Mouse (Mus musculus) left cerebral cortex, adult 2 months (tissue): ENCODE measurements at regions not wholly inside any gene's neighbourhood (a gene's known extent, or its start where the extent isn't known, plus 50 kb on each side); places are given as distances from the start of the nearest gene placed in this dataset.

Experiments
- DNase-seq, 2 experiments: peaks; one replicate each; pipeline ENCODE4 v3.0.0; 2021 to 2022; ENCODE audit warnings: low spot score in 2 of 2, mixed read lengths in 1 of 2; ENCODE audit errors: extremely low spot score in 1 of 2
- H3K27ac ChIP-seq: fragments of 200-600 bp; 2 replicates; pipeline ENCODE4 v1.8.1; 2022
- H3K4me3 ChIP-seq: fragments of 200-600 bp; 2 replicates; pipeline ENCODE4 v1.8.1; 2022
- CTCF ChIP-seq: fragments of 200-600 bp; IDR thresholded peaks from 2 replicates; pipeline ENCODE4 v1.8.1; 2022; ENCODE audit warnings: antibody characterized with exemption, mild to moderate bottlenecking, moderate library complexity
- intact Hi-C: fragments of 180-260 bp; cut with DNase I; formaldehyde crosslinking; loops from one replicate; pipeline ENCODE4 v1.15.1; 2025

GRCm38 (mm10) chr10:98651599-98651998, 262.6 kb upstream of the Atp2b1 start:
- intact Hi-C loops: no loop called here
- TF ChIP-seq CTCF: no peak
- no peak for DNase-seq
- no peak overlapping the region for H3K4me3 ChIP-seq
- H3K27ac ChIP-seq: no peak overlapping the region

GRCm38 (mm10) chr10:98652084-98652483, 262.1 kb upstream of the Atp2b1 start:
- TF ChIP-seq CTCF: no peak
- DNase-seq: no peak
- intact Hi-C loops: no loop called here
- Histone ChIP-seq H3K27ac (no peak overlapping the region), H3K4me3 (no peak overlapping the region)

- TF ChIP-seq CTCF: no peak
- intact Hi-C loops: no loop called here
- H3K4me3 ChIP-seq: no peak overlapping the region
- no peak overlapping the region for H3K27ac ChIP-seq
- no peak for DNase-seq
Measured at GRCm38 (mm10) chr10:98660747-98661146, 253.5 kb upstream of the Atp2b1 start.

- no peak overlapping the region for H3K4me3 ChIP-seq
- H3K27ac ChIP-seq: no peak overlapping the region
- DNase-seq: no peak
- no peak for TF ChIP-seq CTCF
- intact Hi-C loops: no loop called here
Measured at GRCm38 (mm10) chr10:98665936-98666505, 248.2 kb upstream of the Atp2b1 start.

- intact Hi-C loops: no loop called here
- Histone ChIP-seq H3K4me3 (no peak overlapping the region), H3K27ac (no peak overlapping the region)
- TF ChIP-seq CTCF: no peak
- no peak for DNase-seq
Measured at GRCm38 (mm10) chr10:98667728-98668127, 246.5 kb upstream of the Atp2b1 start.

GRCm38 (mm10) chr10:98674131-98674530, 240.1 kb upstream of the Atp2b1 start:
- H3K4me3 ChIP-seq: no peak overlapping the region
- TF ChIP-seq CTCF: no peak
- intact Hi-C loops: no loop called here
- no peak overlapping the region for H3K27ac ChIP-seq
- DNase-seq: no peak

- H3K27ac ChIP-seq: no peak overlapping the region
- no peak for TF ChIP-seq CTCF
- intact Hi-C loops: no loop called here
- H3K4me3 ChIP-seq: no peak overlapping the region
- DNase-seq: no peak
Measured at GRCm38 (mm10) chr10:98676907-98677306, 237.3 kb upstream of the Atp2b1 start.

GRCm38 (mm10) chr10:98678234-98678633, 236.0 kb upstream of the Atp2b1 start:
- intact Hi-C loops: no loop called here
- TF ChIP-seq CTCF: no peak
- H3K4me3 ChIP-seq: no peak overlapping the region
- no peak overlapping the region for H3K27ac ChIP-seq
- no peak for DNase-seq

GRCm38 (mm10) chr10:98682436-98682835, 231.8 kb upstream of the Atp2b1 start:
- intact Hi-C loops: no loop called here
- TF ChIP-seq CTCF: no peak
- no peak for DNase-seq
- Histone ChIP-seq H3K27ac (no peak overlapping the region), H3K4me3 (no peak overlapping the region)

- no peak overlapping the region for H3K4me3 ChIP-seq
- no peak for DNase-seq
- H3K27ac ChIP-seq: no peak overlapping the region
- intact Hi-C loops: no loop called here
- no peak for TF ChIP-seq CTCF
Measured at GRCm38 (mm10) chr10:98684195-98684594, 230.0 kb upstream of the Atp2b1 start.

GRCm38 (mm10) chr10:98684707-98685106, 229.5 kb upstream of the Atp2b1 start:
- intact Hi-C loops: no loop called here
- no peak for TF ChIP-seq CTCF
- DNase-seq: no peak

GRCm38 (mm10) chr10:98685739-98686138, 228.5 kb upstream of the Atp2b1 start:
- H3K27ac ChIP-seq: no peak overlapping the region
- intact Hi-C loops: no loop called here
- TF ChIP-seq CTCF: no peak
- no peak for DNase-seq
- no peak overlapping the region for H3K4me3 ChIP-seq

More at GRCm38 (mm10) chr10:98684707-98685106, 229.5 kb upstream of the Atp2b1 start:
- H3K4me3 ChIP-seq: no peak overlapping the region
- H3K27ac ChIP-seq: no peak overlapping the region

- no peak for TF ChIP-seq CTCF
- H3K27ac ChIP-seq: no peak overlapping the region
- intact Hi-C loops: no loop called here
- H3K4me3 ChIP-seq: no peak overlapping the region
- DNase-seq: no peak
Measured at GRCm38 (mm10) chr10:98686370-98686769, 227.8 kb upstream of the Atp2b1 start.
